ENCODE assay signal across 8 mouse cellular contexts in the genomic region with DNA sequence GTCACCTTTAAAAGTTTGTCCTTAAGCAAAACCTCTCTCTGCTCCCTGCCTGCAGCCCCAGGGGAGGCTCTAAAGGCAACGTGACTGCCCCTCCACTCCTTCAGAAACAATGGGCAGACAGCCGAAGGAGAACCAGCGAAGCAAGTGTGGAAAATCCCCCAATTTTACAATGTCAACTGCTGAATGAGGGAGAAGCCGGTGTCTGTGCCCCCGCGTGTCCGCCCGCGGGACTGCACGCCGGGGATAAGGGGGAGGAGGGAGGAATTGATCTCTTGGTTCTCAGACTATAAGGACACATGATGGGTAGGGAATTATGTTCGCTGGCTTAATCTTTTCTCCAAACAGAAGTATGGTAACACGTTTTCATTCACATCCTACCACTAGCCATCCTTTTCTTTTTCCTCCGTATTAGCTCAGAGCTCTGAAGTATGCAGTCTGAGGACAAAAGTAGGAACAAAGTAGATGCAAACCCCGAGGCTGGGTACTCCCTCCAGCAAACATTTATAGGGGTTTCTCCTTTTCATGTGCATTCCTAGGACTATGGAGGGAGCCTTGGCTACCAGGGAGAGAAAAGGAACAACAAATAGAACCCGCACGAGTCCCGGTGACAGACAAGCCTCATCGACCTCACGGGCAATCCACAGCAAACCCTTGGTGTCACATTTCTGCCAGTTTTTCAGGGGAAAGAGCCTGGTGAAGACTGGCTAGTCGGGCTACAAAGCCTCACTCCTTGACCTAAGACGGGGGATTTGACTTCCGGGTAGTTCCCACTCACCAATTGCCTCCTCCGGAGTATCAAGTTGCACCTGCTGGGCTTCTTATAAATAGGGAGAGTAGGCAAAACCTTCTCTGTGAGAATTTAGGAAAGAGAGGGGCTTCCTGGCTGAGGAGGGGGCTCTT. TPM values are rescaled to one million over a fixed set of nuclear protein-coding genes. Genes with fewer than 3 reads are reported as not detected.
DNase-seq lines count a peak whose midpoint lies in the region; ATAC-seq and TF ChIP-seq lines count a peak whose summit lies in the region.

No protein-coding gene starts in this region.

- peaks cover 16% of the 10 kb centered on the region for H3K79me3 ChIP-seq in C2C12 (ENCODE audit: low read depth)

- peak; percentile 60 for ATAC-seq in kidney, embryonic 14.5 days (ENCODE audit: low FRiP score, low TSS enrichment)
- peak; percentile 53 for ATAC-seq in limb, embryonic 15.5 days (ENCODE audit: insufficient number of reproducible peaks, low FRiP score, low TSS enrichment, low read depth)
- ATAC-seq in midbrain, postnatal 0 days (ENCODE audit: low FRiP score), result peak; percentile 65

- no peaks in the 10 kb centered on the region for H3K9me3 ChIP-seq in heart, embryonic 10.5 days
- H3K9me3 ChIP-seq in kidney, embryonic 14.5 days (ENCODE audit: control insufficient read depth, low read length), result no peaks in the 10 kb centered on the region
- no peaks in the 10 kb centered on the region for H3K9me3 ChIP-seq in limb, embryonic 15.5 days
- no peaks in the 10 kb centered on the region for H3K9me3 ChIP-seq in midbrain, postnatal 0 days (ENCODE audit: low read length)

- peak; percentile 96 for DNase-seq in brain, adult 2 months (ENCODE audit: low read depth, low spot score)
- peak; percentile 93 for DNase-seq in heart, embryonic 10.5 days (ENCODE audit: low spot score)
- DNase-seq in midbrain, postnatal 0 days (ENCODE audit: low spot score), result peak; percentile 94
- DNase-seq in spleen, postnatal 10 days (ENCODE audit: low spot score in 2 of 2), result peak; percentile 93 to 95

- peak; percentile 83 for TF ChIP-seq CTCF in C2C12 (IDR thresholded peaks at IDR 0.05; ENCODE audit: control insufficient read depth, insufficient read depth, insufficient read length)
- TF ChIP-seq CTCF in embryonic fibroblast, embryonic 13.5 days (IDR thresholded peaks at IDR 0.05; ENCODE audit: borderline replicate concordance, insufficient read depth, low read length), result peak; percentile 44; the same call in 1 of the 2 replicates
- TF ChIP-seq CTCF in midbrain, postnatal 0 days (IDR thresholded peaks at IDR 0.05), result peak; percentile 95

- H3K36me3 ChIP-seq in C2C12 (ENCODE audit: control insufficient read depth, insufficient read depth), result no peaks in the 10 kb centered on the region
- no peaks in the 10 kb centered on the region for H3K36me3 ChIP-seq in heart, embryonic 10.5 days
- no peaks in the 10 kb centered on the region for H3K36me3 ChIP-seq in kidney, embryonic 14.5 days (ENCODE audit: control insufficient read depth, insufficient read depth, low read length)
- H3K36me3 ChIP-seq in limb, embryonic 15.5 days, result no peaks in the 10 kb centered on the region
- no peaks in the 10 kb centered on the region for H3K36me3 ChIP-seq in midbrain, postnatal 0 days (ENCODE audit: insufficient read depth, low read length)

- peak overlapping the region; percentile 32; the same call in 1 of the 2 replicates for H3K9ac ChIP-seq in kidney, embryonic 14.5 days (ENCODE audit: low read depth, low read length)
- no peak overlapping the region for H3K9ac ChIP-seq in limb, embryonic 15.5 days
- H3K9ac ChIP-seq in midbrain, postnatal 0 days (replicated peaks; ENCODE audit: low read length, poor library complexity, severe bottlenecking), result no peak overlapping the region; the same call in 1 of the 2 replicates

- WGBS in heart, embryonic 10.5 days, result under 1% methylated on average over 24 of the region's 24 CpGs
- WGBS in kidney, embryonic 14.5 days, result 1% methylated on average over 24 of the region's 24 CpGs
- under 1% methylated on average over 24 of the region's 24 CpGs for WGBS in limb, embryonic 15.5 days
- under 1% methylated on average over 24 of the region's 24 CpGs for WGBS in midbrain, postnatal 0 days

- no peaks in the 10 kb centered on the region for H3K27me3 ChIP-seq in C2C12 (ENCODE audit: control insufficient read depth, insufficient read depth, insufficient read length)
- peaks cover 8% of the 10 kb centered on the region; the same call in 1 of the 2 replicates for H3K27me3 ChIP-seq in heart, embryonic 10.5 days (ENCODE audit: insufficient read depth, poor library complexity, severe bottlenecking)
- no peaks in the 10 kb centered on the region for H3K27me3 ChIP-seq in kidney, embryonic 14.5 days (ENCODE audit: control insufficient read depth, insufficient read depth, low read length)
- H3K27me3 ChIP-seq in limb, embryonic 15.5 days, result no peaks in the 10 kb centered on the region
- no peaks in the 10 kb centered on the region; the same call in 1 of the 2 replicates for H3K27me3 ChIP-seq in midbrain, postnatal 0 days (ENCODE audit: insufficient read depth, low read length)

- H3ac ChIP-seq in C2C12 (ENCODE audit: control insufficient read depth, insufficient read length, low read depth), result peak overlapping the region; percentile 50

- TF ChIP-seq POLR2A in embryonic fibroblast, embryonic 13.5 days (IDR thresholded peaks at IDR 0.05; ENCODE audit: low read depth, low read length), result no peak

- peak overlapping the region; percentile 51 for H3K4me2 ChIP-seq in kidney, embryonic 14.5 days (replicated peaks; ENCODE audit: low read depth, low read length)
- H3K4me2 ChIP-seq in limb, embryonic 15.5 days, result peak overlapping the region; percentile 48
- H3K4me2 ChIP-seq in midbrain, postnatal 0 days (ENCODE audit: low read depth, low read length, poor library complexity, severe bottlenecking), result peak overlapping the region; percentile 54

- peak overlapping the region; percentile 16; the same call in 1 of the 2 replicates for H3K27ac ChIP-seq in embryonic fibroblast, embryonic 13.5 days (ENCODE audit: insufficient read depth, low read length)
- peak overlapping the region; percentile 85 for H3K27ac ChIP-seq in heart, embryonic 10.5 days
- H3K27ac ChIP-seq in kidney, embryonic 14.5 days (ENCODE audit: low read depth, low read length), result 0 out of 2 replicates have a peak overlapping the region, but pooled peaks have one; percentile 37
- peak overlapping the region; percentile 48 for H3K27ac ChIP-seq in limb, embryonic 15.5 days
- no peak overlapping the region for H3K27ac ChIP-seq in midbrain, postnatal 0 days (ENCODE audit: low read depth, low read length)

- no peak overlapping the region for H3K4me3 ChIP-seq in C2C12 (ENCODE audit: insufficient read depth, poor library complexity, severe bottlenecking)
- H3K4me3 ChIP-seq in embryonic fibroblast, embryonic 13.5 days (ENCODE audit: insufficient read depth, low read length), result no peak overlapping the region
- peak overlapping the region; percentile 50 for H3K4me3 ChIP-seq in heart, embryonic 10.5 days
- peak overlapping the region; percentile 28 for H3K4me3 ChIP-seq in kidney, embryonic 14.5 days (ENCODE audit: low read length)
- peak overlapping the region; percentile 27 for H3K4me3 ChIP-seq in limb, embryonic 15.5 days
- H3K4me3 ChIP-seq in midbrain, postnatal 0 days (ENCODE audit: low read depth, low read length), result peak overlapping the region; percentile 21; the same call in 1 of the 2 replicates

- no peaks in the 10 kb centered on the region for H3K4me1 ChIP-seq in embryonic fibroblast, embryonic 13.5 days (ENCODE audit: control insufficient read depth, insufficient read depth, low read length)
- H3K4me1 ChIP-seq in heart, embryonic 10.5 days, result peaks cover 68% of the 10 kb centered on the region
- peaks cover 15% of the 10 kb centered on the region for H3K4me1 ChIP-seq in kidney, embryonic 14.5 days (ENCODE audit: control insufficient read depth, insufficient read depth, low read length)
- peaks cover 44% of the 10 kb centered on the region for H3K4me1 ChIP-seq in limb, embryonic 15.5 days
- peaks cover 3% of the 10 kb centered on the region; the same call in 1 of the 2 replicates for H3K4me1 ChIP-seq in midbrain, postnatal 0 days (ENCODE audit: insufficient read depth, low read length)

- H3K79me2 ChIP-seq in C2C12 (ENCODE audit: control insufficient read depth, insufficient read depth), result peaks cover 17% of the 10 kb centered on the region

TF ChIP-seq in C2C12, 6 proteins besides CTCF, POLR2A, EP300 and RAD21:
- TF ChIP-seq MYOD1 (IDR thresholded peaks at IDR 0.05; ENCODE audit: control insufficient read depth, insufficient read length, low read depth) (no peak), MAX (IDR thresholded peaks at IDR 0.05) (peak; percentile 52)

RNA-seq across cellular contexts. Expression of gene Hs6st1, which starts 3.1 kb away (rescaled TPM):
- polyA plus RNA-seq in C2C12 (2012; fragmentation: generic; extraction: Trizol), result 45.0 TPM
- polyA plus RNA-seq in embryonic fibroblast, embryonic 13.5 days (2011; ENCODE audit: insufficient read length, low read depth, missing spikeins), result 64.9 and 96.5 TPM in 2 replicates
- polyA plus RNA-seq in heart, embryonic 10.5 days (2016; fragmentation: Nextera tagmentation; extraction: Ambion mirVana), result 3.5 and 5.7 TPM in 2 replicates
- polyA plus RNA-seq in kidney, embryonic 14.5 days (2014; fragmentation: Nextera tagmentation; extraction: Ambion mirVana), result 8.9 and 10.1 TPM in 2 replicates
- polyA plus RNA-seq in limb, embryonic 15.5 days (2015; fragmentation: Nextera tagmentation; extraction: Ambion mirVana), result 6.5 and 8.1 TPM in 2 replicates
- 89.8 and 104 TPM in 2 replicates for total RNA-seq in midbrain, postnatal 0 days (2014; rRNA removed)
- polyA plus RNA-seq in midbrain, postnatal 0 days (2015; fragmentation: Nextera tagmentation; extraction: Ambion mirVana), result 17.3 and 17.4 TPM in 2 replicates

Comparison
In these comparisons a context has a peak if more than half of its experiments do, and no peak if none do; other contexts are left out.
1. H3K4me3 ChIP-seq: peak in heart, embryonic 10.5 days (single experiment), kidney, embryonic 14.5 days (single experiment), limb, embryonic 15.5 days (single experiment) and midbrain, postnatal 0 days (single experiment); none in C2C12 (single experiment) and embryonic fibroblast, embryonic 13.5 days (single experiment).
2. CTCF ChIP-seq: peak in every context shown above with its lines; median percentile 95 in midbrain, postnatal 0 days; 83 in C2C12; 44 in embryonic fibroblast, embryonic 13.5 days.
3. Peak in every context shown above with its lines, with median percentiles within 50 percentile points of each other: DNase-seq, ATAC-seq and H3K4me2 ChIP-seq.